Mouse (Mus musculus) R1 (cell line): ENCODE data around the gene Tbce.
"Not testable (repeated sequence)": the region's sequence is repeated elsewhere in the genome, so short reads cannot be mapped to it uniquely, and the experiment has no call there.

Experiments used
- DNase-seq: peaks from one replicate; pipeline ENCODE4 v3.0.0-alpha.2; 2018; ENCODE audit warnings: low read depth, low spot score

The Tbce gene

DNA sequence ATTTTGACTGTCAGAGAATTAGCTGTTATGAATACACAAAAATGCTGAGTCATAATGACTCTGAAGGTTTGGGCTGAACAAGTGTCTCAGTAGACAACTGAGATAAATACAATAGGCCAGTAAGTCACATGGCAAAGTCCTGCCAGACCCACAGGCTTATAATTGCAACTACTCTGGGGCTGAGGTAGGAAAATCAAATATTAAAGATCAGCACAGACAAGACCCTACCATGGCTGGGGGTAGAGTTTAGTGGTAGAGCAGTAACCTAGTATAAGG is 5.4 kb downstream of the Tbce start:
- DNase-seq: peak; percentile 70

DNA sequence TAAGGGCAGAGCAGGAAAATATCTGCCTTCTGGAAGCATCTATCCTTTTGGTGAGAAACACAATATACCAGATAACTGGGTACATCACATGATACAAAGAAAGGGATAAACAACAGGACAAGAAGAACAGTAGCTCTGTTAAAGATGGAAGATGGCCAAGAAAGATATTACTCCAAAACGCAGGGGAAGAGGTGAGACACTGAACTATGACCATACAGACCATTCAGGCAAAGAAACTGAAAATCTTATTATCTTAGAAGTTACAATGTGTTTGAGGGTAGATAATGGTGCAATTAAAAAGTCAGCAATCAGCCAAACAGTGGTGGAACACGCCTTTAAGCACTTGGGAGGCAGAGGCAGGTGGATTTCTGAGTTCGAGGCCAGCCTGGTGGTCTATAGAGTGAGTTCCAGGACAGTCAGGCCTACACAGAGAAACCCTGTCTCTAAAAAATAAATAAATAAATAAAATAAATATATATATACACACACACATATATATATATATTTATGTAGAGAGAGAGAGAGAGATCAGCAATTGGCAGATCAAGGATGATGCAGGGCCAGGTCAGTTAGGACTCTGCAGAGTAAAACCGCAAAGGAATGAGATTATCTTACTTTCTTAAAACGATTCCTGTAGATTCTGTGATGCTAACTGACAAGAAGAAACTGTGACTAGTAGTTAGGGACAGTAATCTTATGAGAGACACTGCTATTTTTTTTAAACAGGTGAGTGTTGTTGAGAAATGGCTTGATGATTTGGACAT is 5.9 kb downstream of the Tbce start:
- DNase-seq: no peak

GRCm38 (mm10) chr13:14026154-14026820 is 13.2 kb downstream of the Tbce start:
- DNase-seq: no peak

- DNase-seq: no peak
These were observed 13.9 kb downstream of the Tbce start for GRCm38 (mm10) chr13:14025554-14025953.

DNA sequence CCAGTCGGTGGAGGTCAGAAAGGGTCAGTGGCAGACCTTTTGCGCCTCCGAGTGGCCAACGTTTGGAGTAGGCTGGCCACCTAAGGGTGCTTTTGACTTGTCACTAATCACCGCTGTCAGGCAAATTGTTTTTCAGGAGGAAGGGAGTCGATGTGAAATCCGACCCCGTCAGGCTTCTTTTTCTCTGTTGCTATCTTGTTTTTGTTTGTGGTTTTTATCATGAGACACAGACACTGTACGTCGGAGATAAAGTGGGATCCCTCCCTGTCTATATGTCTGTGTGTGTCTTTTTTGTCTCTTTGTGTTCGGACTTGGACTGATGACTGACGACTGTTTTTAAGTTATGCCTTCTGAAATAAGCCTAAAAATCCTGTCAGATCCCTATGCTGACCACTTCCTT is 18.0 kb downstream of the Tbce start:
- DNase-seq: not testable (repeated sequence)

DNA sequence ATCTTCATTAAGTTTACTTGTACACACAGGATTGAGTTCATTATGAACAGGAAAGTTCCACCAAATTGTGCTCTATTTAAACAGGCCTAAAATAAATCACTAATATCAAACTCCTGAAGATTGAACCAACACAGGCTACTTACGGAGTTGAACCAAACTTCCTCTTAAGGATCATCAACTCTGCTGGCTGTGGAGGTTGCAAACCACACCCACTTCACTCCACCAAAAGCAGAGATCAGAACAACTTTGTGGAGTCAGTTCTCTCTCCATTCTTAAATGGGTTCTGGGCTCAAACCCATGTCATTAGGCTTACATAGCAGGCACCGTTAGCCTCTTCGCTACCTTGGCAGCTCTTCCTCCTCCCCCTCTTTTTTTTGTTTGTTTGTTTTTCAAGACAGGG is 20.6 kb downstream of the Tbce start:
- no peak for DNase-seq

- no peak for DNase-seq
These were observed 21.2 kb downstream of the Tbce start for GRCm38 (mm10) chr13:14018283-14018682.

DNA sequence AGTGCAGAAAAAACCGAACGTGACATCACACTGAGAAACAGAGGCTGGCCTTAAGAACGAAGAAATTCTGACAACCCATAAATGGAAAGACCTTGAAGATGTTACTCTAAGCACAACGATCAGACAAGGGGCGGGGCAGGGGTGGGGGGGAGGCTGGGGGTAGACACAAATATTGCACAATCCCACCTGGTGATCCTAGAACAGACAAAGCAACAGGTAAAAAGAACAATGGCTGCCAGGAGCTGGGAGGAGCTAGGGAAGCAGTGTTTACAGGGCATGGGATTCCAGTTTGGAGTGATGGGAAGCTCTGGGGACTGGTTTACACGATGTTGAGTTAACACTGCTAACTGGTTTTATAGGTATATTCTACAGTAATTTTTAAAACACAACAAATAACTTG is 23.8 kb downstream of the Tbce start:
- DNase-seq: peak; percentile 20

DNA sequence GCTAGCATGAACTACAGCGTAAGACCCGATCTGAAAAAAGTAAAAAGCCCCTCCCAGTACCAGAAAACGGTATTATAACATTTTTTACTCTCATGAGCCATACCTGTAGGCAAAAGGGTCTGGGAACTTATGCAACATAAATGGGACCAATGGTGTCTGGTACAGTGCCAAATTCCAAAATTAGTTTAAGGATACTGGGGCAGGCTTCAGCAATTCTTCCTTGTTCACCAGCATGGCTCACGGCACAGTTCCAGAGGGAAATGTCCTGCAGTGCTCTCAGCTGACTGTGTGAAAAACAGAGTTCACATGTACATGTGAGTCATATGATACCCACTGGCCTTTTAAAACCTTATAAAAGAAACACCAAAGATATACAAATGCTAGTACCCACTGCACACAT is 24.9 kb downstream of the Tbce start:
- no peak for DNase-seq

- DNase-seq: no peak
These were observed 25.4 kb downstream of the Tbce start for GRCm38 (mm10) chr13:14014001-14014400.

DNA sequence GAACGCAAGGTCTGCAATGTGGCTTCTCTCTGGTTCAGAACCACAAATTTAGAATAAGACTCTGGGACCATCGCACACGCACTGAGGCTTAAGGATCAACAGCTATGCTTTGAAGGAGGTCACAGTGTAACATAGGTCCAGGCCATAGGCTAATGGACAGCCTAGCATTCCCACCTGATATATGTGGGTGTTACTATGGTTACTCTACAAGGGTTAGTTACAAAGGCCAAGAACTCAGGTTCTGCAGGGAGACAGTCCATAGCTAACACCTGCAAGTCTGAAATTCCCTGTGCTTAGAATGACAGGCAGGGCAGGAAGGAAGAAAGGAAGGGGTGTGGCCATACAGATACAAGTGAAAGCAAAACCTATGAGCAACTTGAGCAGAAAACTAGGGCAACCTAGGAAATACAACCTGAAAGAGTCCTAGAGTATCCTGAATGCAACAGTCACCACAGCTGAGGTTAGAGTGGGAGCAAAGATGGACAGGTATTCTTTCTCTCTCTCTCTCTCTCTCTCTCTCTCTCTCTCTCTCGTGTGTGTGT is 27.9 kb downstream of the Tbce start:
- DNase-seq: peak; percentile 18

DNA sequence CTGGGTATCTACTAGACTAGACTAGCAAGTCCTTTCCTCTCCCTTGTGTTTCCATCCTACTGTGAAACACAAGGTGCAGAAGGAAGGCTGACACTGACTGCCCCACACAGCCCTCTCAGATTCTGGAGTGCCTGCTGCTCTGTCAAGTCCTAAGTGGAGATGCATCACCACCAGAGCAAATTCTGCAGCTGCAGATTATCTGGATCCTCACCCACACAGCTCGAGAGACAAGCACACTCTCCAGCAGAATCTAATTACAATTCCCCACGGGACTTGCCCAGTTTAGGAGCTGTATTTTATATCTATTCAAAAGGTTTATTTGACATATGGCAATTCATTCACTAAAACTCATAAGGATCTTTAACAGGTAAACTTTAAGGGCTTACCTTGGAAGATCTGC is 33.4 kb downstream of the Tbce start:
- no peak for DNase-seq

GRCm38 (mm10) chr13:14004999-14005398 is 34.4 kb downstream of the Tbce start:
- DNase-seq: no peak

GRCm38 (mm10) chr13:14004086-14004485 is 35.4 kb downstream of the Tbce start:
- DNase-seq: no peak

DNA sequence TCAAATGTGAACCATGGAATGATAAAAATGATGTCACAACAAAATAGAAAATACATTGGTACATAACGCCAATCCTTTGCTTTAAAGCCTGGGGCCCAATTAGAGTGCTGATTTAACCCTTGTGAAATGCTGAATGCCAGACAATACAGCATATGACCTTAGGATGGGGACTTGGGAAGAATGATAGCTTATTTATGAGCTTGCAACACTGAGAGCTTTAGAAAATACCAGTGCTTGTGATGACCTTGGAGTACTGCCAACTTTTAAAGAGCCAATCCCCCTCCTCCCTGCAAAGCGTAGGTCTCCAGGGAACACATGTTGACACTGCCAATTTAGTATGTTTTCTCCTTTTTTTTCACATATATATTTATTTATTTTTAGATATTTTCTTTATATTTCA is 36.7 kb downstream of the Tbce start:
- DNase-seq: no peak

DNA sequence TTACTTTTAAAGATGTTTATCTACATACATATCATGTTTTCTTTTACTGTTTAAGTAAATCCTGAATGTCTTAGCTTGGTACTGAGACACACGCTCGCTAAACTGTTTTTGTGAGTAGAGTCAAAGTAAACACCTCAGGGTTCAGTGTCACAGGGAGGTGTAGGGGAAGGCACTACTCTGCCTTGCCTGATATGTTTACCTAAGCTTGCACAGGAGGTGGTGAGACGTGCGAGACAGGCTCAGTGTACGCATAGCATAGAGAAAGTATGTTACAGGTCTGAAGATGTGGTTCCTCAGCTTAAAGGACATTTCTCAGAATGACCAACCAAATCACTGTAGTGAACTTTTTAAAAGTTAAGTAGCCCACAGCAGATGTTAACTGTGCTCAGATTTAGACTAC is 42.0 kb downstream of the Tbce start:
- no peak for DNase-seq

GRCm38 (mm10) chr13:13995046-13995445 is 44.4 kb downstream of the Tbce start:
- DNase-seq: no peak

DNA sequence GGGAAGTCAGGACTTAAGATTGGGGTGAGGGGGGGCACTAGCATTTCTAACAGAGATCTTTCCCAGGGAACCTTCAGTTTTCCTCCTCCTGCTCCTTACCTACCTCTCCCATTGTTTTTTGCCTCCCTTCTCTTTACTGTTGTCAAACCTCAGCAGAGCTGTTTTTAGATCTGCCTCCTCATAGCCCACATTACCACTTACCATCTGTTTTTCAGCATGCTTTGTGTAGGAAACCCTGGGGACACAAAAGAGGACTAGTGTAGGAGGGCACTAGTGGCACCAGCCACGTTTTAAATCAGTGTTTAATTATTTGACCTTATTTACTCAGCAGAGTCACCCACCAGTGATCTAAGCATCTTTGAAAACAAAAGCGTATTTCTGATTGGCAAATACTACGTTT is 46.4 kb downstream of the Tbce start:
- DNase-seq: no peak

- peak; percentile 21 for DNase-seq
These were observed 49.0 kb downstream of the Tbce start for GRCm38 (mm10) chr13:13990391-13990790.

DNA sequence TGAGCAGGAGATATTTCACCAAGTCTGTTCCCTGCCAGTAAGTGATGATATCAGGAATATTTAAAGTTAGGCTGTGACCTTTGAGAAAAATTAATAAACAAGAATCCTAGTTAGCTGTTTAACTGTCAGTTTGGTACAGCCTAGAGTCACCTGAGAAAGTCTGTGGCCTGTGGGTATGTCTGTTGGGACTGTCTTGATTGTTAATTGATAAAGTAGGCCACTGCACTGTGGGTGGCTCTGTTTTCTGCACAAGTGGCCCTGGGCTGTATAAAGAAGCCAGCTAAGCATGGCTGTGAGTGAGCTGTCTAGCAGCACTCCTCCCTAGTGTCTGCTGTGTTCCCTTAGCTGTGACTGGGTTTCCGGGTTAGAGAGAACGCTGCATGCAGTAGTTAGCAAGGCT is 50.3 kb downstream of the Tbce start:
- DNase-seq: no peak

- DNase-seq: peak; percentile 21
These were observed 55.9 kb downstream of the Tbce start for GRCm38 (mm10) chr13:13983523-13983922.

GRCm38 (mm10) chr13:13981842-13982241 is 57.6 kb downstream of the Tbce start:
- DNase-seq: not testable (repeated sequence)

DNA sequence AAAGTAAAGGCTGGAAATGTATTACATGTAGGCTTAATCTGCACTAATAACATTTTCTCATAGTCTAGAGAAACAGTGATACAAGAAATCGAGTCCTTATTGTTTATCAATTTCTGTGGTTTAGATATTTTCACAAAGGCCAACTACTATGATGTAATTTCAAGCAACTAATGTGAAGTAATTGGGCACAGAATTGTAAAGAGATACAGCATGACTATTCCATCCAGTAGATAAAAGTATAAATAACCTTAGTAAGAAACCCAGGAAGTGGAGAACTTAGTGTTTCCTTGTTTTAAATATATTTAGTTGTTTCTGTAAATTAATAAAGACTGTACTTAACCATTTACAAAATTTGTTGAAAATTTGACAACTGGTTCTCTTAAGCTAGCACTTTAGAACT is 69.6 kb downstream of the Tbce start:
- DNase-seq: no peak
